Mouse (Mus musculus): Measurements from ENCODE around the gene Gm11939.
"Not testable (repeated sequence)": the region's sequence is repeated elsewhere in the genome, so short reads cannot be mapped to it uniquely, and the experiment has no call there.

The Gm11939 gene

DNA sequence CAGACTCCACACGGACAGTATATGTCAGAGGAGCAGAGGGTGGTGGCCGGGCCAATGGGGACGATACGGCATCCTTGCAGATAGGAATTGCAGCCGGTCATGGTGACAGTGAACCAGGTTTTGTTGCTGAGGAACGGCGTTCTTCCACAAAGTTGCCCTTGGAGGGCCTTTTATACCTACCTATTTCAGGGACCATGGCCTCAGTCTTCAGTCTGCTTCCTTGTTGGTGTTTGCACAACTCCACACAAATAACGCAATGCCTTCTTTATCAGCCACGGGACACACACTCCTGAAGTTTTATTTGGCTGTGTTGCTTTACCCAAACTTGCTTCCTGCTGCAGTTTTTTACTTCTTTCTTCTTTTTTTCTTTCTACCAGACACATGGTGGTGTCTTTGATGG, at the start of gene Gm11939:
Gm11939 (minus strand) TSS at position 101 of the 400 bp plus-strand sequence.
- DNase-seq = no peak

DNA sequence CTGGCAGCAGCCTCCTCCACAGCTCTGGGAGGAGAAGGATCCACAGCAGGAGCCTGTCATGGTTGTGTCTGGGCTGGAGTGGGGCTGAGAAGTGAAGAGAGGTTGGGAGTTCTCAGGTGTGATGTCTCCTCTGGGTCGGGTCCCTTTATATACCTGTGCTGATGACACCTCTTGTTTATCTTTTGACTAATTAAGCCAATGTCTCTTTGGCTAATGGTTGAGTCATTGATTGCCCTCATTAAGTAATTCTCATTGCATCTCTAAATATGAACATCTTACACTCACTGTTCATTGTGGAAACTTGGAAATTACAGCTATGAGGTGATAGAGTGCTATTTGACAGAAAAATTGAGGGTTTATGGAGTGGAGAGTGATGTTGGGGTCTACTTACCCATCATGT, 43.9 kb upstream of the Gm11939 start, which contains the start of gene Gm11938:
Gm11938 (minus strand) TSS at position 101 of the 400 bp plus-strand sequence.
- not testable (repeated sequence) for DNase-seq

DNA sequence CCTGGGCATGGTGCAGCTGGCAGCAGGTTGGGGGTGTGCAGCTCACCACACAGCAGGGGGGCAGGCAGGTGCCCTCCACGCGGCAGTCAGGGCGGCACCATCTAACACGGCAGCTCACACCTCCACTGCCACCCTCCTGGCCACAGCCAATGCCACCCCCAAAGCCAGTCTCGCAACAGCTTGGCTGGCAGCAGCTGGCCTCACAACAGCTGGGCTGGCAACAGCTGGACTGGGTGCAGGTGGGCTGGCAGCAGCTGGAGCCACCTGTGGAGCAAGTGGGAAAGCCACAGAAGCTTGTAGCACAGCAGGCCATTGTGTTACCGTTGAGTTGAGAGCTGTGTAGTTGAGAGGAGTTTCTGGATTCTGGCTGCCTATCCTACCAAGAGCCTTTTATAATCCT, 38.5 kb upstream of the Gm11939 start, which contains the start of gene Krtap9-3:
Krtap9-3 (minus strand) TSS at position 364 of the 400 bp plus-strand sequence.
- DNase-seq = not testable (repeated sequence)

DNA sequence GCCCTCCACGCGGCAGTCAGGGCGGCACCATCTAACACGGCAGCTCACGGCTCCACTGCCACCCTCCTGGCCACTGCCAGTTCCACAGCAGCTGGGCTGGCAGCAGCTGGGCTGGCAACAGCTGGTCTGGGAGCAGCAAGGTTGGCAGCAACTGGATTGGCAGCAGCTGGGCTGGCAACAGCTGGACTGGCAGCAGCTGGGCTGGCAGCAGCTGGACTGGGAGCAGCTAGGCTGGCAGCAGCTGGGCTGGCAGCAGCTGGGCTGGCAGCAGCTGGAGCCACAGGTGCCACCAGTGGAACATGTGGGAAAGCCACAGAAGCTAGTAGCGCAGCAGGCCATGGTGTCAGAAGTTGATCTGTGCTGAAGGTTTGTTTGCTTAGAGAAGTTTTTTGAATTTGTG, 31.7 kb upstream of the Gm11939 start, which contains the start of gene Krtap1-3:
Krtap1-3 (minus strand) TSS at position 359 of the 400 bp plus-strand sequence.
- no peak for DNase-seq

DNA sequence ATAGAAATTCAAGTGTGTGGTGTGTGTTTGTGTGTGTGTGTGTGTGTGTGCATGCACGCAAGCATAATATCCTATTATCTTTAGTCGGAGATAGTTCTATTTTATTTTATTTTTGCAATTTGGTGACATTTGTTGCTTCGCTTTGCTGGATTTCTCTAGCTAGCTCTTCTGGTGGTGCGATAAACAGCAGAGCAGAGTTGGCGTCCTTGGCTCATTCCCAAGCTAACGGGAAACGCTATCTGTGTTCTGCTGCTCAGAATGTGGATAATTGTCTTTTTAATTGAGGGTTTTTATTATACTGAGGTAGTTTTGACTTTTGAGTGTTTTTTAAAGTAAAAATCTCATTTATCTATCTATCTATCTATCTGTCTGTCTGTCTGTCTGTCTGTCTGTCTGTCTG, 25.8 kb upstream of the Gm11939 start:
- DNase-seq = no peak

DNA sequence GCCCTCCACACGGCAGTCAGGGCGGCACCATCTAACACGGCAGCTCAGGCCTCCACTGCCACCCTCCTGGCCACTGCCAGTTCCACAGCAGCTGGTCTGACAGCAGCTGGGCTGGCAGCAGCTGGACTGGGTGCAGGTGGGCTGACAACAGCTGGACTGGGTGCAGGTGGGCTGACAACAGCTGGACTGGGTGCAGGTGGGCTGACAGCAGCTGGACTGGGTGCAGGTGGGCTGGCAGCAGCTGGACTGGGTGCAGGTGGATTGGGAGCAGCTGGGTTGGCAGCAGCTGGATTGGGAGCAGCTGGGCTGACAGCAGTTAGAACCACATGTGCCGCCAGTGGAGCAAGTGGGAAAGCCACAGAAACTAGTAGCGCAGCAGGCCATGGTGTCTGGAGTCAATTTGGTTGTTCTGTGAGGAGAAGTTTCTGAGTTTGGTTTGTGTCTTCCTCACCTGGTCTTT, 24.0 kb upstream of the Gm11939 start, which contains the start of gene Krtap1-4:
Krtap1-4 (minus strand) TSS at position 410 of the 460 bp plus-strand sequence.
- DNase-seq = no peak

DNA sequence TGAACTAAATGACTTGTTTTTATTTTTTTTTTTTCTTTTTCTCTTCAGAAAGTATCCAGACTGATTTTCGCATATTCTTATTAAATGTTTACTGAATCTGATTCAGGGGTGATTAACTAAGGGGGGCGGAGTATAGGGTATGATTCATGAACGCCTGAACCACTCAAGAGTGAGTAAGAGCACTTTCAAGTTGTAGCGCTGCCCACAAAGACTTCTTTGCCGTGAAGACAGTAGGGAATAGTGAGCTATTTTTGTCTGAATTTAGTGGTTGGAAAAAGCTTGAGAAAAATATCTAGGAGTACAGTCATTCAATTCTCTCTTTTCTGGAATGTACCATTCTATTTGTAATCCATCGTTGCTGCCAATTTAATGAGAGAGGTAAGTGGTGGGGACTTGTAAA, 22.3 kb upstream of the Gm11939 start:
- DNase-seq = no peak

DNA sequence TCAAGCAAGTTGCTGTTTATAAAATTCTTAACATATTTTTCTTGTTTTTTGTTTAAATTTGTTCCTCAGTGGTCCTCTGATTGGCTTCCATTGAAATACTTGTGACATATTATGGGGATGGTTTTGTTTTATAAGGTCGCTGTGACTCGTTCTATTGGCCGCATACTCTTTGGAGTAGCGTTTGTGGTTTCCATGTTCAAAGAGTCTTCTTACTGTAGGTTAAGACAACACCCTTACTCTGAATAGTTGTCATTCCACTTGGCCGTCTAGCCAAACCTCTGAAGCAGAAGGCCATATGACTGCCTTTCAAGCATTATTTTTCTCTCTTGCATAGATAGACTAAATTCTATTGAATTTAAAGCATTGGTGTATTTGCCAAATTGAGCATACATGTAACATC, 21.8 kb upstream of the Gm11939 start:
- DNase-seq = no peak

DNA sequence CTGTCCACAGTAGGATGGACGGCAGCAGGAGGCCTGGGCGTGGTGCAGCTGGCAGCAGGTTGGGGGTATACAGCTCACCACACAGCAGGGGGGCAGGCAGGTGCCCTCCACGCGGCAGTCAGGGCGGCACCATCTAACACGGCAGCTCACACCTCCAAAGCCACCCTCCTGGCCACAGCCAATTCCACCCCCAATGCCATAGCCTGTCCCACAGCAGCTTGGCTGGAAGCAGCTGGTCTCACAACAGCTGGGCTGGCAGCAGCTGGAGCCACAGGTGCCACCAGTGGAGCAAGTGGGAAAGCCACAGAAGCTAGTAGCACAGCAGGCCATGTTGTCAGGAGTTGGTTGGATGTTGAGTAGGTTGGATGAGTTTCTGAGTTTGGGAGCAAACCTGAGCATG, 21.4 kb upstream of the Gm11939 start, which contains the start of gene Krtap1-5:
Krtap1-5 (minus strand) TSS at position 381 of the 400 bp plus-strand sequence.
- no peak for DNase-seq

DNA sequence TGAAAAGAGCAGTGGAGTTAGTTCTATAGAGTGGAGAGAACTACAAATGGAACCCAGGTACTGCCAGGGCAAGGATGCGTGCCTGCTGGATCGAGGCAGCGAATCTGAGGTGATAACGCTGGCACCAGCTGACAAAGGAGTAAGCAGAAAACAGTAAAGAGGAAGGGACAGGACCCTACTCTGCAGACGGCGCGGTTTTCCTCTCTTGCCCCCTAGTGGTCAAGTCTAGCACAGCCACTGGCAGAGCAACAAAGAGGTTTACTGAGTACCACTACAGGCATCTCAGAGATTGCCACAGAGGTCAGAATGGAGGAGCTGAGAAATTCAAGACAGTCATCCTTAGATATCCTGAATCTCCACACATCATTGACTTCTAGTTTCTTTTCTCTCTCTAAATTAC, 14.8 kb upstream of the Gm11939 start:
- peak; percentile 72 for DNase-seq

DNA sequence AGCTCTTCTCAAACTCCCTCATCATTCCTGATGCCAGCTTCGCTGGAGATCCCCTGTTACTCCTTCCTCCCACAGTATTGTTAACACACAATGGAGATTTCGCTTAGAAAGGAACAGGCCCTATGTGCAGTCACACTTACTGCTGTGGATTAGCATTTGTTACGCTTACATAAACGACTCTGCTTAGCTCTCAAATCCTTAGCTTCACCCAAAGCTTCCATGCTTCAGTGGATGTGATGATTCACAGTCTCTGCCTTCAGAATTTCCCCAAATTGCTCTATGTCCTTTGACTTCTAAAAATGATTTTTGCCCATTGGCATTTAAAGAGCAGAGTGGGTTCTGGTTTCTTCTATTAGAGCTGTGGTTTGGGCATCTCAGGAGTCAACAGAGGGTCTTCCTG, 13.9 kb upstream of the Gm11939 start:
- no peak for DNase-seq

DNA sequence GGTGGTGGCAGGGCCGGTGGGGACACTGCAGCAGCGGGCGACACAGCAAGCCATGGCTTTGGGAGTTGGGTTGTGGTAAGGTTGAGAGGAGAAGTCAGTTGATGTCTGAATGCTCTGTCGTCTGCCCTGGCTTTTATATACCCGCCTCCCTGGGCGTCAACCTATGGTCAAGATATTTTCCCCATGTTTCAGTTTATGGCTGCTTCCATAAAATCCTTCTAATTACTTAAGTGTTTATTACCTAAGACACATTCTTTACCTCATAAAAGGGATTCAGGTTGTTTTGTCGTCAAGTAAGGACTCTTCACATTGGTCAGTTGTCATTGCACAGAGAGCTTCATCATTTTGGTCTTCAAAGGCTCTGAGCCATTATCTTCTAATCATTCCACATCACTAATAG, 7.3 kb upstream of the Gm11939 start, which contains the start of gene Krtap3-1:
Krtap3-1 (minus strand) TSS at position 101 of the 400 bp plus-strand sequence.
- DNase-seq = no peak

DNA sequence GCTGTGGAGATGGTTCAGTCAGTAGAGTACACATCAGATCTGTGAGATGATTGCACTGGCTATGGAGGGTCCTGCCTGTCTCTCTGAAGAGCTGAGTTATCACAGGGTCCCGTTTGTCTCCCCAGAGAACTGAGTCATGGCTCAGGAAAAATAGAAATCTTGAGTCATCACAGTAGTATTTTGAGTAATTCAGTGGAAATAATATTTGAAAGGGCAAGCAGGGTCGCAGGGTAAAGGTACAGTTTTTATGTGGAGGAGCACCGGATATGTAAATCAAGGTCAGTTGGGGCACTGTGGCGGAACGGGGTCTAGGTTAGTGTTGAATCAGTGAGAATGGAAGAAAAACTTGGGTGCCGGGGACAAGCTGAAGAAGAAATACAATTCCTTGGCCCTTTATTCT, 3.3 kb upstream of the Gm11939 start:
- DNase-seq = no peak

DNA sequence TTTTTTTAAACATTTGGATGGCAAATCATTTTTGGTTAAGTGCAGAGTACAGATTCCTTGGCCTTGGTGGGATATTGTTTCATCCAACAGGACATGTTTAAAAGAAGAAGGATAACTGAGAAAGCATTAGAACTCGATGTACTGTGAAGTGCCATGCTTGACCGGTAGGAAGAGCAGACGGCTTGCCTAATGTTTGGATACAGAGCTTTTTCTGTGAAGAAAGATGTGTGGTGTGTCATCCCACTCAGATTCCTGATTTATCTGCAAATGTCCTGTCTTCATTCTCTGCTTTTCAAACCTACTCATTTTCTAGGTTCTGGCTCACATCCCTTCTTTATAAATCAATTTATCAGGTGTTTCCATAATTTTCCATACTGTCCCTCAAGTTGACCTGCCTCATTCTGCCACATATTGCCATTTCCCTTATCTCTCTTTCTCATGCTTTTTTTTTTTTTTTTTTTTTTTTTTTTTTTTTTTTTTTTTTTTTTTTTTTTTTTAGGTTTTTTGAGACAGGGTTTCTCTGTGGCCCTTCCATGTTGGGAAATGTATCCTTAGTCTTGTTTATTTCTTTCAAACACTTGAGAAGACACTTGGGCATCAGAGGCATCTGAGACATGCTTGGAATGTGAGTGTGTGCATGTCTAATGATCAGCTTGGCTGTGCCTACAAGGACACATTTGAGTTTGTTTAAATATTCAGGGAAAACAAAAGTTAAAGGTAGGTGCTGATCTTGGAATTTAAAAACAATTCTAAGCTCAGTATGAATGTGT, 1.1 kb downstream of the Gm11939 start:
- no peak for DNase-seq

DNA sequence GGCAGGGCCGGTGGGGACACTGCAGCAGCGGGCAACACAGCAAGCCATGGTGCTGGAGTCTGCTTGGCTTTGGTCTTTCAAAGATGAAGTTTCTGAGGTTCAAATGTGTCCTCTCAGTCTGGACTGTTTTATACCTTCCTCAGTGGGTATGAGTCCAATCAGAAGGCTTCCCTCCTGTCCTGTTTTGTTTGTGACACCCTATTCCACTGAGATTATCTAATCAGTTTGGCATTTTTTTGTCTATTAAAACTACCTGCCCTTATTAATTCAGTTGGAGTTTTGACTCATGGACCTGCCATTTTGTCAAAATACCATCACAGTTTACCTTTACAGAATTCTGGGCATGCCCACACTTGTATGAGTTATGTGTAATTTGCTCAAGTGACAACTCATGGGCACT, 2.5 kb downstream of the Gm11939 start, which contains the start of gene Krtap3-2:
Krtap3-2 (minus strand) TSS at position 101 of the 400 bp plus-strand sequence.
- no peak for DNase-seq

DNA sequence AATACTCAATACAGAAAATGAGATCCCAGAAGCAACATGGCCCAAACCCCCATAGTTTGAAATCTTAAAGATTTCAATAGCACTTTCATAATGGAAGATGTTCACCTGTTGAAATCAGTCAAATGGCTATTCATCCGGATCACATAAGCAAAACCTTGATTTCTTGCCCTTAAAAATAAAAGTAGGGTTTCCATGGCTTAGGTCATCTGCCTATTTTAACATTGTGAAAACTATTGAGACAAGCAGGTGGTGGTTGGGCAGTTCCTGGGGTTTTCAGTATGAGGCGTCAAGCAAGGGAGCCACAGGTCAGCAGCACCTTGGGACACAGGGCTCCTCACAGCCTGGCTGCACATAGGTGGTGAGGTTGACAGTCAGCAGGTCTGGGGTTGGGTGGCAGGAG, 3.1 kb downstream of the Gm11939 start:
- DNase-seq = no peak

DNA sequence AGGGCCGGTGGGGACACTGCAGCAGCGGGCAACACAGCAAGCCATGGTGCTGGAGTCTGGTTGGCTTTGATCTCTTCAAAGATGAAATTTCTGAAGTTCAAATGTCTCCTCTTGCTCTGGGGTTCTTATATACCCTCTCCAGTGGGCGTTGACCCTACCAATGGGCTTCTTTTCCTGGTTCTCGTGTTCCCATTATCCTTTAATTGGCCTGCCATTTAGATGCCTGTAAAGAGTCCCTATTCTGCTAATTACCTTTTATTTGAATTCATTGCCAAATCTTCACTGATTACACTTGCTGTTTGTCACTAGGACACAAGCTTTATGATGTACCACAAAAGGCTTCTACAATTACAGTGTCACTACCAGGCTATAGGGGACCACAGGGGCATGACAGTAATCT, 8.5 kb downstream of the Gm11939 start, which contains the start of gene Krtap3-3:
Krtap3-3 (minus strand) TSS at position 101 of the 400 bp plus-strand sequence.
- no peak for DNase-seq

DNA sequence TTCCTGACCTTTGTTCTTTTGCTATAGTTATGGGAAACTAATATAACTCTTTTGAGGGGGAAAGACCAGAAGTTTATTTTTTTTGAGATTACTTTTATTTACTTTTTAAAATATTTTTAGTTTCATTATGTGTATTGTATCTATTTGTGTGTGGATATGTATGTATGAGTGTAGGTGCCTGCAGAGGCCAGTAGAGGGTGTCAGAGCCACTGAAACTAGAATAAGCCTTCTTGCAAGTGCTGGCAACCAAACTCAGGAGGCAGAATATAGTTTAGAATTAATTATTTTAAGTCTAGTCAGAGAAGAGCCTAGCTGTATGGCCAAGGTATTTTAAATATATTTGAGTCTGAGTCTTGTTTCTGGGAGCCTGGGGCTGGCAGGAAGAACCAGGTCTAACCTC, 11.4 kb downstream of the Gm11939 start:
- no peak for DNase-seq

DNA sequence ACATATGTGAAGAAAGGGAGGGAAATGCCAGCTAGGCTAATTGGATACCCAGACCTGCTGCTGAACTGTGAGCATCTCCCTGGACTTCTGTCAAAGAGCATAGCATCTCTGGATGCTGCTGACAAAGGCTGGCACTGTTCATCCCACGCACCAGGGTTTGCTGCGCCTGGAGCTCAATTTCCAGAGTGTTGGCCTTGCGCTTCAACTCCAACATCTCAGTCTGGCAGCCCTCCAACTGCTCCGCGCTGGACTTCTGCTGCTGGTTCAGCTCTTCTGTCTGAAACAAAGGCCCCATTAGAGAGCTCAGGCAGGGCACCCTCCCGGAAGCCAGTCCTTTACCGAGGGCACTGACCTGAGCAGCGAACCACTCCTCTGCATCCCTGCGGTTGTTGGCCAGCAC, 19.5 kb downstream of the Gm11939 start:
- peak; percentile 8 for DNase-seq

DNA sequence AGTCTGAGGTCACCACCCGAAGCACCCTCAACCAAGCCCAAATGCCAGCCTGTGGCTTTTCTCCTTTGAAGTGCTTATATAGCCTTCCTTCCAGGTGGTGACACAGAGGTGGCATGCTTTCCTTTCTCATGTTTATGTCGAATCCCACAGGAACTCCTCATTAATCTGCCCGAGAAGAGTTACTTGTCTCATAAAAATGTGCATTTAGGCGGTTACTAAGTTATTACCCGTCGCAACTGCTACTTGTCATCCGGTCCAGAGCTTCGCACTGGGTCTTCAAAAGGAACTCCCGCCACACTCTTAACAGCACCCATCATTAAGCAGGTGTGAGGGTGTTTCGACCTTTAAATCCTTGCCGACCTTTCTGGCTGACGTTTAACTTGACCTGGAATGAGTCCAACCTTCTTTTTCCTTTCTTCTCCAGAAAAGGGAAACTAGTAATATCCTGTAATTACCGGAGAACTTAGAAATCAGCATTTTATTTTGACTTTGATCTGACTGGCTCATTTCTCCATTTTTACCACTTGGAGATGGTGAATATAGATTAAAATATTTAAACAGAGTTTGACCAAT, 37.9 kb downstream of the Gm11939 start, which contains the start of gene Krt39:
Krt39 (minus strand) TSS at position 51 of the 573 bp plus-strand sequence.
- DNase-seq = peak; percentile 3

DNA sequence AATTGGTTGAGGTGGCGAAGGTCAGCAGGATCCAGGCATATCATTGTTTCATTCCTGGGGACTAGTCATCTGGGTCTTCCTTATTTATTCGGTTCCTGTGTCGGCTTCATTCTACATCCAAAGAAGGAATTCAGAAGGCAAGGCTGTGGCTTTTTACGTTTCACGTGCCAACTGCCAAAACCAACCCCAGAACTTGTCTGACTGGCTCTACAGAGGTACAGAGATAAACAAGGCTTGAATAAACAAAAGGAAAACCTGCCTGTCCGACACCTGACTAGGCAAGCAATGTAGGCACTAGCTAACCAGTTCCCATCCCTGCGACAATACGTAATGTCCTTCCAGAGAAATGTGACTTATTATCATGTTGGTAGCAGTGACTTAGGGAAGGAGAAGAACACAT, 45.2 kb downstream of the Gm11939 start:
- DNase-seq = no peak
